15 mouse cellular contexts compared by ENCODE assay signal in genomic region chr4:43001272-43001671, GRCm38 (mm10). TPM values are rescaled to one million over a fixed set of nuclear protein-coding genes. Genes with fewer than 3 reads are reported as not detected.
A peak's percentile ranks its signal among the peaks of the same experiment; 100 is the strongest.
DNase-seq lines count a peak whose midpoint lies in the region; ATAC-seq and TF ChIP-seq lines count a peak whose summit lies in the region.
"Had no signal": no experiment of that assay in that cellular context is flagged by ENCODE, and none has a peak within 500 bp of the region (broad histone marks: within the 10 kb centered on the region; RNA-seq: fewer than 3 reads in every experiment).

No protein-coding gene starts in this region.

- no peak for ATAC-seq in heart, embryonic 15.5 days (replicated peaks; ENCODE audit: insufficient number of reproducible peaks, insufficient read depth, low FRiP score, low read depth)
- no peak for ATAC-seq in forebrain, embryonic 15.5 days (replicated peaks)
- ATAC-seq in limb, embryonic 14.5 days (ENCODE audit: low FRiP score, low read depth): no peak
- no peak for ATAC-seq in erythroblast, adult 5-6 weeks (replicated peaks; ENCODE audit: low FRiP score, poor library complexity, severe bottlenecking)
- ATAC-seq in erythroid progenitor cell, adult 5-6 weeks (replicated peaks; ENCODE audit: low FRiP score, poor library complexity, severe bottlenecking): no peak

- no peaks in the 10 kb centered on the region for H3K27me3 ChIP-seq in heart, embryonic 15.5 days
- no peaks in the 10 kb centered on the region for H3K27me3 ChIP-seq in embryonic facial prominence, embryonic 10.5 days (replicated peaks; ENCODE audit: low read depth, poor library complexity, severe bottlenecking)
- no peaks in the 10 kb centered on the region for H3K27me3 ChIP-seq in forebrain, embryonic 15.5 days
- H3K27me3 ChIP-seq in limb, embryonic 14.5 days (ENCODE audit: control insufficient read depth, insufficient read depth, low read length): no peaks in the 10 kb centered on the region
- H3K27me3 ChIP-seq: embryonic facial prominence, embryonic 15.5 days had no signal

- no peak overlapping the region for H3K4me3 ChIP-seq in heart, embryonic 15.5 days
- peak overlapping the region; percentile 94 for H3K4me3 ChIP-seq in embryonic facial prominence, embryonic 10.5 days
- no peak overlapping the region for H3K4me3 ChIP-seq in forebrain, embryonic 15.5 days
- H3K4me3 ChIP-seq in limb, embryonic 14.5 days (replicated peaks; ENCODE audit: low read length): no peak overlapping the region

- DNase-seq in heart, adult 9 months (ENCODE audit: low spot score in 2 of 2): no peak
- DNase-seq in embryonic facial prominence, embryonic 10.5 days (ENCODE audit: low spot score): no peak
- DNase-seq in limb, embryonic 14.5 days (ENCODE audit: low spot score): no peak
- no peak for DNase-seq in Muller cell, postnatal 12 days (ENCODE audit: inconsistent ontology term)
- DNase-seq: adrenal gland, postnatal 36 days; cerebellum, adult 18-20 months; gastrocnemius, postnatal 14 days had no signal

- peak overlapping the region; percentile 99; the same call in 1 of the 2 replicates for H3K27ac ChIP-seq in heart, embryonic 15.5 days
- peak overlapping the region; percentile 98 for H3K27ac ChIP-seq in embryonic facial prominence, embryonic 10.5 days (replicated peaks)
- peak overlapping the region; percentile 99 for H3K27ac ChIP-seq in forebrain, embryonic 15.5 days (replicated peaks)
- peak overlapping the region; percentile 85; the same call in 1 of the 2 replicates for H3K27ac ChIP-seq in limb, embryonic 14.5 days (replicated peaks; ENCODE audit: low read depth, low read length)

- H3K9ac ChIP-seq in heart, embryonic 15.5 days: no peak overlapping the region
- no peak overlapping the region for H3K9ac ChIP-seq in forebrain, embryonic 15.5 days (replicated peaks)
- no peak overlapping the region for H3K9ac ChIP-seq in limb, embryonic 14.5 days (ENCODE audit: low read depth, low read length, severe bottlenecking)
- H3K9ac ChIP-seq: embryonic facial prominence, embryonic 15.5 days had no signal

- TF ChIP-seq POLR2A in limb, embryonic 14.5 days (IDR thresholded peaks at IDR 0.05; ENCODE audit: borderline replicate concordance, extremely low read depth, insufficient read depth, insufficient read length): no peak

- WGBS in heart, embryonic 15.5 days: 90% methylated on average over 2 of the region's 2 CpGs
- WGBS in embryonic facial prominence, embryonic 10.5 days: 90% methylated on average over 2 of the region's 2 CpGs
- WGBS in forebrain, embryonic 15.5 days: 85% methylated on average over 2 of the region's 2 CpGs
- 93% methylated on average over 2 of the region's 2 CpGs for WGBS in limb, embryonic 14.5 days

- H3K4me2 ChIP-seq in heart, embryonic 15.5 days: no peak overlapping the region
- 0 out of 2 replicates have a peak overlapping the region, but pooled peaks have one; percentile 39 for H3K4me2 ChIP-seq in forebrain, embryonic 15.5 days (replicated peaks)
- no peak overlapping the region for H3K4me2 ChIP-seq in limb, embryonic 14.5 days (replicated peaks; ENCODE audit: low read depth, low read length, severe bottlenecking)

- peaks cover 20% of the 10 kb centered on the region for H3K4me1 ChIP-seq in heart, embryonic 15.5 days (replicated peaks)
- peaks cover 18% of the 10 kb centered on the region for H3K4me1 ChIP-seq in embryonic facial prominence, embryonic 10.5 days
- H3K4me1 ChIP-seq in forebrain, embryonic 15.5 days: peaks cover 29% of the 10 kb centered on the region
- H3K4me1 ChIP-seq in limb, embryonic 14.5 days (ENCODE audit: control insufficient read depth, insufficient read depth, low read length): peaks cover 10% of the 10 kb centered on the region

- H3K36me3 ChIP-seq in heart, embryonic 15.5 days: no peaks in the 10 kb centered on the region; the same call in none of the 2 replicates
- peaks cover 51% of the 10 kb centered on the region for H3K36me3 ChIP-seq in embryonic facial prominence, embryonic 10.5 days (replicated peaks)
- H3K36me3 ChIP-seq in forebrain, embryonic 15.5 days: 0 out of 2 replicates have a peak, but pooled peaks cover 2% of the 10 kb centered on the region
- H3K36me3 ChIP-seq in limb, embryonic 14.5 days (ENCODE audit: control insufficient read depth, insufficient read depth, low read length): peaks cover 13% of the 10 kb centered on the region; the same call in 1 of the 2 replicates
- H3K36me3 ChIP-seq: embryonic facial prominence, embryonic 15.5 days had no signal

- no peaks in the 10 kb centered on the region for H3K9me3 ChIP-seq in heart, embryonic 15.5 days (replicated peaks)
- H3K9me3 ChIP-seq in embryonic facial prominence, embryonic 10.5 days: no peaks in the 10 kb centered on the region
- no peaks in the 10 kb centered on the region for H3K9me3 ChIP-seq in forebrain, embryonic 15.5 days
- no peaks in the 10 kb centered on the region for H3K9me3 ChIP-seq in limb, embryonic 14.5 days (ENCODE audit: control insufficient read depth, low read length)
- H3K9me3 ChIP-seq: embryonic facial prominence, embryonic 15.5 days had no signal

RNA-seq across cellular contexts. Expression of gene Vcp, which starts 1.0 kb away (rescaled TPM):
- polyA plus RNA-seq in heart, embryonic 15.5 days (2015; fragmentation: Nextera tagmentation; extraction: Ambion mirVana): 437 and 463 TPM in 2 replicates
- 664 and 683 TPM in 2 replicates for polyA plus RNA-seq in embryonic facial prominence, embryonic 10.5 days (2016; fragmentation: Nextera tagmentation; extraction: Ambion mirVana)
- polyA plus RNA-seq in forebrain, embryonic 15.5 days (2015; fragmentation: Nextera tagmentation; extraction: Ambion mirVana): 505 and 521 TPM in 2 replicates
- 194 and 248 TPM in 2 replicates for polyA plus RNA-seq in limb, embryonic 14.5 days (2012; rRNA removed)
- polyA plus RNA-seq in limb, embryonic 14.5 days (2014; fragmentation: Nextera tagmentation; extraction: Ambion mirVana): 468 and 501 TPM in 2 replicates
- 71.9 and 85.5 TPM in 2 replicates for total RNA-seq in erythroblast, adult 5-6 weeks (2015; ENCODE audit: low replicate concordance)
- 149 and 153 TPM in 2 replicates for total RNA-seq in erythroblast, adult 5-6 weeks (2017; ENCODE audit: low replicate concordance)
- 68.3 and 73.9 TPM in 2 replicates for total RNA-seq in erythroid progenitor cell, adult 5-6 weeks (2015; ENCODE audit: low replicate concordance)
- total RNA-seq in erythroid progenitor cell, adult 5-6 weeks (2017; ENCODE audit: low replicate concordance): 120 and 189 TPM in 2 replicates

RNA-seq across cellular contexts. Expression of gene Fancg, which starts 9.0 kb away (rescaled TPM):
- 9.8 and 13.5 TPM in 2 replicates for polyA plus RNA-seq in heart, embryonic 15.5 days (2015; fragmentation: Nextera tagmentation; extraction: Ambion mirVana)
- polyA plus RNA-seq in embryonic facial prominence, embryonic 10.5 days (2016; fragmentation: Nextera tagmentation; extraction: Ambion mirVana): 25.3 and 26.0 TPM in 2 replicates
- 28.1 and 29.9 TPM in 2 replicates for polyA plus RNA-seq in forebrain, embryonic 15.5 days (2015; fragmentation: Nextera tagmentation; extraction: Ambion mirVana)
- polyA plus RNA-seq in limb, embryonic 14.5 days (2012; rRNA removed): 31.3 and 33.6 TPM in 2 replicates
- 20.1 and 20.4 TPM in 2 replicates for polyA plus RNA-seq in limb, embryonic 14.5 days (2014; fragmentation: Nextera tagmentation; extraction: Ambion mirVana)
- 1.7 and 8.6 TPM in 2 replicates for total RNA-seq in erythroblast, adult 5-6 weeks (2015; ENCODE audit: low replicate concordance)
- 11.8 and 17.6 TPM in 2 replicates for total RNA-seq in erythroblast, adult 5-6 weeks (2017; ENCODE audit: low replicate concordance)
- total RNA-seq in erythroid progenitor cell, adult 5-6 weeks (2015; ENCODE audit: low replicate concordance): 12.6 and 20.2 TPM in 2 replicates
- 33.4 and 59.7 TPM in 2 replicates for total RNA-seq in erythroid progenitor cell, adult 5-6 weeks (2017; ENCODE audit: low replicate concordance)

RNA-seq across cellular contexts. Expression of gene Pigo, which starts 24.3 kb away (rescaled TPM):
- polyA plus RNA-seq in heart, embryonic 15.5 days (2015; fragmentation: Nextera tagmentation; extraction: Ambion mirVana): 15.0 and 15.5 TPM in 2 replicates
- 25.8 and 27.3 TPM in 2 replicates for polyA plus RNA-seq in embryonic facial prominence, embryonic 10.5 days (2016; fragmentation: Nextera tagmentation; extraction: Ambion mirVana)
- 23.2 and 23.8 TPM in 2 replicates for polyA plus RNA-seq in forebrain, embryonic 15.5 days (2015; fragmentation: Nextera tagmentation; extraction: Ambion mirVana)
- 33.4 and 44.3 TPM in 2 replicates for polyA plus RNA-seq in limb, embryonic 14.5 days (2012; rRNA removed)
- polyA plus RNA-seq in limb, embryonic 14.5 days (2014; fragmentation: Nextera tagmentation; extraction: Ambion mirVana): 17.6 and 22.1 TPM in 2 replicates
- total RNA-seq in erythroblast, adult 5-6 weeks (2015; ENCODE audit: low replicate concordance): 4.8 and 24.2 TPM in 2 replicates
- 8.8 and 10.2 TPM in 2 replicates for total RNA-seq in erythroblast, adult 5-6 weeks (2017; ENCODE audit: low replicate concordance)
- total RNA-seq in erythroid progenitor cell, adult 5-6 weeks (2015; ENCODE audit: low replicate concordance): 21.8 and 49.7 TPM in 2 replicates
- 12.5 and 27.2 TPM in 2 replicates for total RNA-seq in erythroid progenitor cell, adult 5-6 weeks (2017; ENCODE audit: low replicate concordance)

RNA-seq across cellular contexts. Expression of gene Stoml2, which starts 30.2 kb away (rescaled TPM):
- polyA plus RNA-seq in heart, embryonic 15.5 days (2015; fragmentation: Nextera tagmentation; extraction: Ambion mirVana): 189 and 209 TPM in 2 replicates
- polyA plus RNA-seq in embryonic facial prominence, embryonic 10.5 days (2016; fragmentation: Nextera tagmentation; extraction: Ambion mirVana): 467 and 485 TPM in 2 replicates
- polyA plus RNA-seq in forebrain, embryonic 15.5 days (2015; fragmentation: Nextera tagmentation; extraction: Ambion mirVana): 259 and 263 TPM in 2 replicates
- 156 and 171 TPM in 2 replicates for polyA plus RNA-seq in limb, embryonic 14.5 days (2012; rRNA removed)
- polyA plus RNA-seq in limb, embryonic 14.5 days (2014; fragmentation: Nextera tagmentation; extraction: Ambion mirVana): 316 and 318 TPM in 2 replicates
- 38.6 and 40.1 TPM in 2 replicates for total RNA-seq in erythroblast, adult 5-6 weeks (2015; ENCODE audit: low replicate concordance)
- 53.4 and 59.0 TPM in 2 replicates for total RNA-seq in erythroblast, adult 5-6 weeks (2017; ENCODE audit: low replicate concordance)
- total RNA-seq in erythroid progenitor cell, adult 5-6 weeks (2015; ENCODE audit: low replicate concordance): 81.3 and 85.8 TPM in 2 replicates
- 34.6 and 43.5 TPM in 2 replicates for total RNA-seq in erythroid progenitor cell, adult 5-6 weeks (2017; ENCODE audit: low replicate concordance)

RNA-seq across cellular contexts. Expression of gene 1700022I11Rik, which starts 31.9 kb away (rescaled TPM):
- polyA plus RNA-seq in heart, embryonic 15.5 days (2015; fragmentation: Nextera tagmentation; extraction: Ambion mirVana): 0.18 and 0.42 TPM in 2 replicates
- 0.54 and 0.76 TPM in 2 replicates for polyA plus RNA-seq in embryonic facial prominence, embryonic 10.5 days (2016; fragmentation: Nextera tagmentation; extraction: Ambion mirVana)
- 0.41 TPM in 2 replicates for polyA plus RNA-seq in forebrain, embryonic 15.5 days (2015; fragmentation: Nextera tagmentation; extraction: Ambion mirVana)
- polyA plus RNA-seq in limb, embryonic 14.5 days (2012; rRNA removed): not detected in 2 replicates
- 0.45 and 0.48 TPM in 2 replicates for polyA plus RNA-seq in limb, embryonic 14.5 days (2014; fragmentation: Nextera tagmentation; extraction: Ambion mirVana)
- not detected in 2 replicates for total RNA-seq in erythroblast, adult 5-6 weeks (2015; ENCODE audit: low replicate concordance)
- 5.3 TPM in 1 of 2 replicates, not detected in the other for total RNA-seq in erythroblast, adult 5-6 weeks (2017; ENCODE audit: low replicate concordance)
- not detected in 2 replicates for total RNA-seq in erythroid progenitor cell, adult 5-6 weeks (2015; ENCODE audit: low replicate concordance)
- total RNA-seq in erythroid progenitor cell, adult 5-6 weeks (2017; ENCODE audit: low replicate concordance): not detected in 2 replicates
- total RNA-seq: adrenal gland, postnatal 36 days; gastrocnemius, postnatal 14 days; hematopoietic stem cell, adult 5-6 weeks; layer of hippocampus, adult 8-10 months; liver, adult 2 months had no signal
- polyA plus RNA-seq: liver, adult 2 months had no signal
